ENCODE assay signal across 10 mouse cellular contexts in the genomic region with DNA sequence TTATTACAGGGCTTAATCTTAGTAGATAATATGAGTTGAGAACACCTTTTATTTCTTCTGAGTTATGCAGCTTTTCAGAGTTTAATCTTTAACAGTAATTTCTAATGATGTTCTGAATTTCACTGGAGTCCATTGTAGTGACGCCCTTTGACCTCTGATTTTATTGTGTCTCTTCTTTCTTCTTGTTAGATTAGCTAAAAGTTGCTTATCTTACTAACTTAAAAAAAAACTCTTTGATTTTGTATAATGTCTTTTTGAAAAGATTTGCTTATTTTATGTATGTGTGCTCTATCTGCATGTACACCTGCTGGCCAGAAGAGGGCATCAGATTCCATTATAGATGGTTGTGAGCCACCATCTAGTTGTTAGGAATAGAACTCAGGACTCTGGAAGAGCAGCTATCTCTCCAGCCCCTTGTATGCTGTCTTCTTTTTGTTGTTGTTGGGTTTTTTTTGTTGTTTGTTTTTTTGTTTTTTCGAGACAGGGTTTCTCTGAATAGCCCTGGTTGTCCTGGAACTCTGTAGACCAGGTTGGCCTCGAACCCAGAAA. TPM values are rescaled to one million over a fixed set of nuclear protein-coding genes. Genes with fewer than 3 reads are reported as not detected.
A peak's percentile ranks its signal among the peaks of the same experiment; 100 is the strongest.
DNase-seq lines count a peak whose midpoint lies in the region; ATAC-seq and TF ChIP-seq lines count a peak whose summit lies in the region.
"Had no signal": no experiment of that assay in that cellular context is flagged by ENCODE, and none has a peak within 500 bp of the region (broad histone marks: within the 10 kb centered on the region; RNA-seq: fewer than 3 reads in every experiment).

No protein-coding gene starts in this region.

- ATAC-seq in hindbrain, postnatal 0 days: no peak
- ATAC-seq in hindbrain, embryonic 12.5 days (ENCODE audit: low FRiP score): no peak

- no peak overlapping the region for H3K27ac ChIP-seq in hindbrain, postnatal 0 days
- no peak overlapping the region for H3K27ac ChIP-seq in hindbrain, embryonic 12.5 days
- H3K27ac ChIP-seq: embryonic facial prominence, embryonic 13.5 days had no signal

- no peak for DNase-seq in hindbrain, postnatal 0 days (ENCODE audit: low spot score)
- peak; percentile 43 for DNase-seq in thymus, postnatal 0 days (ENCODE audit: low spot score)
- no peak for DNase-seq in thymus, adult 18-20 months
- DNase-seq in T-cell, adult 2 months (ENCODE audit: low spot score): peak; percentile 45
- no peak for DNase-seq in spleen, postnatal 4 days (ENCODE audit: low spot score in 2 of 2)
- DNase-seq in urinary bladder, adult 2 months (ENCODE audit: low spot score): no peak
- DNase-seq: retina, postnatal 1 day had no signal

- WGBS in hindbrain, postnatal 0 days: 81% methylated on average over 3 of the region's 3 CpGs
- 67% methylated on average over 3 of the region's 3 CpGs for WGBS in hindbrain, embryonic 12.5 days

- H3K4me1 ChIP-seq in hindbrain, postnatal 0 days (ENCODE audit: insufficient read depth, low read length): peaks cover 8% of the 10 kb centered on the region; the same call in 1 of the 2 replicates
- H3K4me1 ChIP-seq in hindbrain, embryonic 12.5 days: peaks cover 6% of the 10 kb centered on the region; the same call in 1 of the 2 replicates

- no peak overlapping the region for H3K9ac ChIP-seq in hindbrain, postnatal 0 days (replicated peaks; ENCODE audit: low read length)
- H3K9ac ChIP-seq in hindbrain, embryonic 12.5 days: no peak overlapping the region
- H3K9ac ChIP-seq: embryonic facial prominence, embryonic 13.5 days had no signal

- no peaks in the 10 kb centered on the region for H3K9me3 ChIP-seq in hindbrain, postnatal 0 days (ENCODE audit: low read length)
- no peaks in the 10 kb centered on the region for H3K9me3 ChIP-seq in hindbrain, embryonic 12.5 days (replicated peaks)
- H3K9me3 ChIP-seq: embryonic facial prominence, embryonic 13.5 days had no signal

- H3K27me3 ChIP-seq in hindbrain, postnatal 0 days (ENCODE audit: insufficient read depth, low read length): no peaks in the 10 kb centered on the region
- H3K27me3 ChIP-seq in hindbrain, embryonic 12.5 days: no peaks in the 10 kb centered on the region
- H3K27me3 ChIP-seq: embryonic facial prominence, embryonic 13.5 days had no signal

- peak; percentile 53 for TF ChIP-seq CTCF in hindbrain, postnatal 0 days (IDR thresholded peaks at IDR 0.05; ENCODE audit: low read depth)

- H3K36me3 ChIP-seq in hindbrain, postnatal 0 days (ENCODE audit: insufficient read depth, low read length): no peaks in the 10 kb centered on the region
- H3K36me3 ChIP-seq in hindbrain, embryonic 12.5 days: no peaks in the 10 kb centered on the region
- H3K36me3 ChIP-seq: embryonic facial prominence, embryonic 13.5 days had no signal

- no peak overlapping the region for H3K4me2 ChIP-seq in hindbrain, postnatal 0 days (ENCODE audit: low read depth, low read length)
- H3K4me2 ChIP-seq in hindbrain, embryonic 12.5 days (replicated peaks): no peak overlapping the region
- H3K4me2 ChIP-seq: embryonic facial prominence, embryonic 13.5 days; heart, embryonic 11.5 days had no signal

- no peak overlapping the region for H3K4me3 ChIP-seq in hindbrain, postnatal 0 days (ENCODE audit: low read length)
- no peak overlapping the region for H3K4me3 ChIP-seq in hindbrain, embryonic 12.5 days
- H3K4me3 ChIP-seq: embryonic facial prominence, embryonic 13.5 days had no signal

RNA-seq across cellular contexts. Expression of gene Rfx5, which starts 5.7 kb away (rescaled TPM):
- 13.9 and 18.3 TPM in 2 replicates for total RNA-seq in hindbrain, postnatal 0 days (2014; rRNA removed)
- polyA plus RNA-seq in hindbrain, postnatal 0 days (2015; fragmentation: Nextera tagmentation; extraction: Ambion mirVana): 5.4 and 5.8 TPM in 2 replicates
- polyA plus RNA-seq in hindbrain, embryonic 12.5 days (2016; fragmentation: Nextera tagmentation; extraction: Ambion mirVana): 9.1 and 9.2 TPM in 2 replicates
- 7.1 and 7.3 TPM in 2 replicates for polyA plus RNA-seq in thymus, postnatal 0 days (2015; fragmentation: Nextera tagmentation; extraction: Ambion mirVana)
- polyA plus RNA-seq in urinary bladder, adult 2 months (2012; rRNA removed): 22.7 and 23.4 TPM in 2 replicates

RNA-seq across cellular contexts. Expression of gene Selenbp1, which starts 15.3 kb away (rescaled TPM):
- total RNA-seq in hindbrain, postnatal 0 days (2014; rRNA removed): 32.8 and 36.5 TPM in 2 replicates
- polyA plus RNA-seq in hindbrain, postnatal 0 days (2015; fragmentation: Nextera tagmentation; extraction: Ambion mirVana): 19.9 and 21.3 TPM in 2 replicates
- 11.7 and 12.2 TPM in 2 replicates for polyA plus RNA-seq in hindbrain, embryonic 12.5 days (2016; fragmentation: Nextera tagmentation; extraction: Ambion mirVana)
- 12.6 and 14.3 TPM in 2 replicates for polyA plus RNA-seq in thymus, postnatal 0 days (2015; fragmentation: Nextera tagmentation; extraction: Ambion mirVana)
- polyA plus RNA-seq in urinary bladder, adult 2 months (2012; rRNA removed): 83.1 and 85.8 TPM in 2 replicates

RNA-seq across cellular contexts. Expression of gene Pi4kb, which starts 26.4 kb away (rescaled TPM):
- total RNA-seq in hindbrain, postnatal 0 days (2014; rRNA removed): 57.1 and 85.4 TPM in 2 replicates
- polyA plus RNA-seq in hindbrain, postnatal 0 days (2015; fragmentation: Nextera tagmentation; extraction: Ambion mirVana): 19.2 and 22.7 TPM in 2 replicates
- polyA plus RNA-seq in hindbrain, embryonic 12.5 days (2016; fragmentation: Nextera tagmentation; extraction: Ambion mirVana): 24.8 and 26.9 TPM in 2 replicates
- polyA plus RNA-seq in thymus, postnatal 0 days (2015; fragmentation: Nextera tagmentation; extraction: Ambion mirVana): 18.4 and 21.6 TPM in 2 replicates
- 64.9 and 85.1 TPM in 2 replicates for polyA plus RNA-seq in urinary bladder, adult 2 months (2012; rRNA removed)

Comparison
In these comparisons a context has a peak if more than half of its experiments do, and no peak if none do; other contexts are left out.
1. DNase-seq: peak in thymus, postnatal 0 days (single experiment) and T-cell, adult 2 months (single experiment); none in hindbrain, postnatal 0 days (single experiment), thymus, adult 18-20 months (0 of 2), spleen, postnatal 4 days (0 of 2) and urinary bladder, adult 2 months (single experiment).